Mouse (Mus musculus): ENCODE measurements around the gene Ttc9b. TPM values are rescaled to one million over a fixed set of nuclear protein-coding genes. Genes with fewer than 3 reads are reported as not detected.
A peak's percentile ranks its signal among the peaks of the same experiment; 100 is the strongest.

Ttc9b gene
- polyA plus RNA-seq, 1 experiment from 2014 or later = 0.10 TPM

GRCm38 (mm10) chr7:27674195-27674521 is 20.4 kb downstream of the Ttc9b start:
- no peaks in the 10 kb centered on the region for H3K27me3 ChIP-seq
- ATAC-seq (ENCODE audit: low FRiP score, low read depth) = peak; percentile 68
- peak overlapping the region; percentile 90 for H3K4me3 ChIP-seq
- peak overlapping the region; percentile 99 for H3K4me2 ChIP-seq (replicated peaks)
- no peaks in the 10 kb centered on the region for H3K9me3 ChIP-seq
- under 1% methylated on average over 31 of the region's 38 CpGs for WGBS
- H3K27ac ChIP-seq = peak overlapping the region; percentile 82; the same call in 1 of the 2 replicates
- H3K36me3 ChIP-seq = peaks cover 19% of the 10 kb centered on the region
- peak overlapping the region; percentile 93 for H3K9ac ChIP-seq
- peaks cover 27% of the 10 kb centered on the region for H3K4me1 ChIP-seq

GRCm38 (mm10) chr7:27674522-27675221 is 21.0 kb downstream of the Ttc9b start, which contains the start of gene Map3k10:
TSS of gene Map3k10 (minus strand) at chr7:27674598.
- ATAC-seq (ENCODE audit: low FRiP score, low read depth) = peak; percentile 98
- peak within 1 kb of the TSS; percentile 93 for H3K9ac ChIP-seq
- H3K4me1 ChIP-seq = peaks cover 27% of the 10 kb centered on the region
- WGBS = 1% methylated on average over 30 of the region's 31 CpGs
- peak within 1 kb of the TSS; percentile 90 for H3K4me3 ChIP-seq
- H3K36me3 ChIP-seq = peaks cover 19% of the 10 kb centered on the region
- H3K27ac ChIP-seq = peak within 1 kb of the TSS; percentile 82; the same call in 1 of the 2 replicates
- no peaks in the 10 kb centered on the region for H3K9me3 ChIP-seq
- H3K27me3 ChIP-seq = no peaks in the 10 kb centered on the region
- H3K4me2 ChIP-seq (replicated peaks) = peak within 1 kb of the TSS; percentile 99

- ATAC-seq (ENCODE audit: low FRiP score, low read depth) = no peak
- Histone ChIP-seq H3K9me3 (no peaks in the 10 kb centered on the region), H3K9ac (no peak overlapping the region), H3K27ac (0 out of 2 replicates have a peak overlapping the region, but pooled peaks have one; percentile 82), H3K4me1 (peaks cover 27% of the 10 kb centered on the region), H3K4me2 (replicated peaks) (peak overlapping the region; percentile 99), H3K36me3 (peaks cover 15% of the 10 kb centered on the region), H3K27me3 (no peaks in the 10 kb centered on the region), H3K4me3 (peak overlapping the region; percentile 90)
- 31% methylated on average over 14 of the region's 14 CpGs for WGBS
These were observed 21.5 kb downstream of the Ttc9b start for GRCm38 (mm10) chr7:27675222-27675612.

- Histone ChIP-seq H3K27ac (no peak overlapping the region), H3K4me3 (no peak overlapping the region), H3K9me3 (no peaks in the 10 kb centered on the region), H3K27me3 (no peaks in the 10 kb centered on the region), H3K9ac (no peak overlapping the region), H3K4me2 (replicated peaks) (no peak overlapping the region), H3K36me3 (no peaks in the 10 kb centered on the region), H3K4me1 (peaks cover 6% of the 10 kb centered on the region)
- 65% methylated on average over 2 of the region's 2 CpGs for WGBS
- no peak for ATAC-seq (ENCODE audit: low FRiP score, low read depth)
These were observed 29.5 kb downstream of the Ttc9b start for GRCm38 (mm10) chr7:27683218-27683617.

GRCm38 (mm10) chr7:27685220-27685619 is 31.5 kb downstream of the Ttc9b start:
- Histone ChIP-seq H3K4me1 (peaks cover 15% of the 10 kb centered on the region), H3K4me3 (no peak overlapping the region; the same call in 1 of the 2 replicates), H3K4me2 (replicated peaks) (peak overlapping the region; percentile 49), H3K27ac (no peak overlapping the region), H3K9ac (no peak overlapping the region), H3K36me3 (no peaks in the 10 kb centered on the region), H3K9me3 (no peaks in the 10 kb centered on the region), H3K27me3 (no peaks in the 10 kb centered on the region)
- no peak for ATAC-seq (ENCODE audit: low FRiP score, low read depth)
- WGBS = 35% methylated on average over 5 of the region's 5 CpGs

GRCm38 (mm10) chr7:27685681-27686080 is 32.0 kb downstream of the Ttc9b start:
- 0% methylated on average over 6 of the region's 6 CpGs for WGBS
- Histone ChIP-seq H3K9me3 (no peaks in the 10 kb centered on the region), H3K27ac (no peak overlapping the region), H3K4me2 (replicated peaks) (peak overlapping the region; percentile 49), H3K4me1 (peaks cover 15% of the 10 kb centered on the region), H3K27me3 (no peaks in the 10 kb centered on the region), H3K36me3 (no peaks in the 10 kb centered on the region), H3K9ac (no peak overlapping the region), H3K4me3 (no peak overlapping the region; the same call in 1 of the 2 replicates)
- no peak for ATAC-seq (ENCODE audit: low FRiP score, low read depth)

GRCm38 (mm10) chr7:27687043-27687442 is 33.3 kb downstream of the Ttc9b start:
- H3K9ac ChIP-seq = no peak overlapping the region
- H3K27ac ChIP-seq = no peak overlapping the region
- peaks cover 15% of the 10 kb centered on the region for H3K4me1 ChIP-seq
- H3K27me3 ChIP-seq = no peaks in the 10 kb centered on the region
- H3K36me3 ChIP-seq = no peaks in the 10 kb centered on the region
- WGBS = 83% methylated on average over 1 of the region's 1 CpGs
- no peak for ATAC-seq (ENCODE audit: low FRiP score, low read depth)
- H3K9me3 ChIP-seq = no peaks in the 10 kb centered on the region
- no peak overlapping the region for H3K4me2 ChIP-seq (replicated peaks)
- no peak overlapping the region for H3K4me3 ChIP-seq

- 64% methylated on average over 3 of the region's 3 CpGs for WGBS
- H3K4me2 ChIP-seq (replicated peaks) = peak overlapping the region; percentile 76
- no peak overlapping the region for H3K27ac ChIP-seq
- no peaks in the 10 kb centered on the region for H3K9me3 ChIP-seq
- peaks cover 15% of the 10 kb centered on the region for H3K4me1 ChIP-seq
- no peaks in the 10 kb centered on the region for H3K36me3 ChIP-seq
- H3K9ac ChIP-seq = no peak overlapping the region; the same call in 1 of the 2 replicates
- ATAC-seq (ENCODE audit: low FRiP score, low read depth) = no peak
- H3K27me3 ChIP-seq = no peaks in the 10 kb centered on the region
- H3K4me3 ChIP-seq = peak overlapping the region; percentile 55
These were observed 34.1 kb downstream of the Ttc9b start for GRCm38 (mm10) chr7:27687836-27688235.

GRCm38 (mm10) chr7:27688246-27688788 is 34.6 kb downstream of the Ttc9b start:
- 38% methylated on average over 14 of the region's 14 CpGs for WGBS

GRCm38 (mm10) chr7:27688815-27689612 is 35.3 kb downstream of the Ttc9b start, which contains the start of gene Zfp607b:
TSS of gene Zfp607b (plus strand) at chr7:27689340.
- no peaks in the 10 kb centered on the region for H3K27me3 ChIP-seq
- H3K9ac ChIP-seq = peak within 1 kb of the TSS; percentile 72
- H3K36me3 ChIP-seq = no peaks in the 10 kb centered on the region
- peak within 1 kb of the TSS; percentile 76 for H3K4me2 ChIP-seq (replicated peaks)
- H3K9me3 ChIP-seq = no peaks in the 10 kb centered on the region
- H3K27ac ChIP-seq = peak within 1 kb of the TSS; percentile 70; the same call in 1 of the 2 replicates
- peak; percentile 100 for ATAC-seq (ENCODE audit: low FRiP score, low read depth)
- H3K4me3 ChIP-seq = peak within 1 kb of the TSS; percentile 55
- WGBS = 1% methylated on average over 19 of the region's 19 CpGs
- peaks cover 15% of the 10 kb centered on the region for H3K4me1 ChIP-seq

More at GRCm38 (mm10) chr7:27688246-27688788, 34.6 kb downstream of the Ttc9b start:
- Histone ChIP-seq H3K27ac (peak overlapping the region; percentile 70; the same call in 1 of the 2 replicates), H3K36me3 (no peaks in the 10 kb centered on the region), H3K4me2 (replicated peaks) (peak overlapping the region; percentile 76), H3K27me3 (no peaks in the 10 kb centered on the region), H3K4me3 (peak overlapping the region; percentile 55), H3K9me3 (no peaks in the 10 kb centered on the region), H3K4me1 (peaks cover 15% of the 10 kb centered on the region), H3K9ac (peak overlapping the region; percentile 72)
- ATAC-seq (ENCODE audit: low FRiP score, low read depth) = no peak

GRCm38 (mm10) chr7:27691076-27691475 is 37.4 kb downstream of the Ttc9b start:
- H3K4me1 ChIP-seq = peaks cover 11% of the 10 kb centered on the region
- H3K9ac ChIP-seq = no peak overlapping the region; the same call in 1 of the 2 replicates
- H3K36me3 ChIP-seq = no peaks in the 10 kb centered on the region
- H3K27ac ChIP-seq = no peak overlapping the region
- ATAC-seq (ENCODE audit: low FRiP score, low read depth) = no peak
- H3K27me3 ChIP-seq = no peaks in the 10 kb centered on the region
- no peak overlapping the region for H3K4me3 ChIP-seq
- 37% methylated on average over 5 of the region's 5 CpGs for WGBS
- H3K4me2 ChIP-seq (replicated peaks) = no peak overlapping the region
- no peaks in the 10 kb centered on the region for H3K9me3 ChIP-seq

- no peak for ATAC-seq (ENCODE audit: low FRiP score, low read depth)
- Histone ChIP-seq H3K36me3 (no peaks in the 10 kb centered on the region), H3K9me3 (no peaks in the 10 kb centered on the region), H3K4me3 (no peak overlapping the region), H3K9ac (no peak overlapping the region), H3K27me3 (no peaks in the 10 kb centered on the region), H3K4me2 (replicated peaks) (no peak overlapping the region), H3K4me1 (no peaks in the 10 kb centered on the region), H3K27ac (no peak overlapping the region)
- 41% methylated on average over 3 of the region's 3 CpGs for WGBS
These were observed 43.0 kb downstream of the Ttc9b start for GRCm38 (mm10) chr7:27696711-27697110.

Data from limb, embryonic 13.5 days (tissue).